Mouse (Mus musculus) retina, adult 2 months (tissue): Measurements from ENCODE around the gene Tspan2.

Experiments used
- DNase-seq: peaks from one replicate; pipeline ENCODE4 v3.0.0-alpha.2; 2012; ENCODE audit warnings: low read depth, low spot score

The Tspan2 gene

GRCm38 (mm10) chr3:102733936-102734312 lies 405 bp upstream of the Tspan2 start:
- DNase-seq = no peak

DNA sequence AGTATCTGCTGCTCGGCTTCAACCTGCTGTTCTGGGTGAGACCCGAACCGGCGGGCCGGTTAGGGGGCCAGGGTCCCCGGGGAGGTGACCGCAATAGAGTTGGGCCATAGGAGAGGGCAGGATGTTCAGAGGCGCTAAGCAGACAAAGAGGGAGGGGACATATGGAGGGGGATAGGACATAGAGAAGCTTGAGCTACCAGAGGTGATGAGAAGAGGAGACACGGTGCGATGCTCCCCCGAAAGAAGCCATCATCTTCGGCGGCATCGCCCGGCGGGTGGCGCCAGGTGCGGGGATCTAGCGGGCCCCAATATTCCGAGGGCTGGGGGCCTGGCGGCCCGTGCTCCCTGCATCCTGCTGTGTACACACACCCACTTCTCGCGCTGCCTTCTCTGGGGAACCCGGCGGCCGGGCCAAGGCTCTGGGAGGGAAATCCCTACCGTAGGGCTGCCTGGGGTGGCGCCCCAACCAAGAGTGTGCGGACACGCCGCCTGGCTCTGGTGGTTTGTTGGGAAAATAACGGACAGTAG lies 766 bp downstream of the Tspan2 start:
- no peak for DNase-seq

GRCm38 (mm10) chr3:102735638-102736037 lies 1.3 kb downstream of the Tspan2 start:
- DNase-seq = no peak

GRCm38 (mm10) chr3:102736436-102736835 lies 2.1 kb downstream of the Tspan2 start:
- DNase-seq = no peak

DNA sequence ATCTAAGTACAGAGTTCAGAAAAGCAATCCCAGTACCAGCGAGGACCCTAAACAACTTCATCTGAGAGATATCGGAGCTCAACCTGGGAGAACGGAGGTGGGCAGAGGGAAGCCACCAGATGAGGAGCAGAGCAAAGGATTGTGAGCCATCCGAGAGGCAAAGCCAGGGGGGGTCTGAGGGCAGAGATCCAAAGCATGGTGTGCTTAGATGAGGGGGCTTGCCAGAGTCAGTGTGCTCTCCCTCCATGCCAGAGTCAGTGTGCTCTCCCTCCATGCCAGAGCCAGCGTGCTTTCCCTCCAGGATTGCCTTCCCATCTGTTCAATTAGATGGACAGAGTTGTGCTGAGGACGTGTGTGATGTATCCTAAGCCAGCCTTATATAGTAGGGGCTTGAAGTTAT lies 2.8 kb downstream of the Tspan2 start:
- DNase-seq = no peak

- no peak for DNase-seq
Measured at GRCm38 (mm10) chr3:102738161-102738901, 4.0 kb downstream of the Tspan2 start.

DNA sequence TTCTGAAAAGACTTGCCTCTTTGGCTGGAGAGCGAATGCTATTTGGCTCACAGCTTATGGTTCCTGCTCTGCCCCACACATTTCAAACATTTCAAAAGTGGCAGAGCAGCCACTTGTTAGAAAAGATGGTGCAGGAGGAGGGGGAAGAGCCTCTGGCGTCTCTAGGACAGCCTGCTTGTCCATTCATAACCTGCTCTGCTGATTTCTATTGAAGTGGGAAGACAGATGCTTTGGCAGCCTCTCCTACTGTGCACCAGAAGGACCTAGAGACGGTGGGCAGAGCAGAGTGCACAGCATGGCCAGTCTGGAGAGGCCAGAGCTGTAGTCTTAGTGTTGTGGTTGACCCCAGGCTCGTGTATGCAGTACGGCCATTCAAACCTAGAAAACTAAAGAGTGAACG lies 4.6 kb downstream of the Tspan2 start:
- no peak for DNase-seq

DNA sequence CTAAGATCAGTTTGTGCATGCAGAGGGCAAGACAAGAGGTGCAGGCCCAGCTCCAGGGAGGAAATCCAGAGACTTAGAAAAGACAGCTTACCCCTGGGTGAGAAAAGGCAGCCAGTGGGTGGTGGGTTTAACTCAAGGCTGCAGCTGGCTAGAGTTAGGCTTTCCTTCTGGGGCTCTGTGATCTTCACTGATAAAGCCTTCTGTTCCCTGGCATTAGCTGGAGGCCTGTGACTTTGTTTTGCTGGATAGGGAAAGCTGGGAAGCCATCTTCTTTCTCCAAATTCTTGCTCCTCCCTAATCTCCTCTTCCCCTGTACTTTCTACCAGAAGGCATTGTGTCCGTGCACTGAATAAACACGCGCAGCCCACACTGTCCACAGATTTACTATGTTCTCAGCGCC lies 8.4 kb downstream of the Tspan2 start:
- DNase-seq = no peak

DNA sequence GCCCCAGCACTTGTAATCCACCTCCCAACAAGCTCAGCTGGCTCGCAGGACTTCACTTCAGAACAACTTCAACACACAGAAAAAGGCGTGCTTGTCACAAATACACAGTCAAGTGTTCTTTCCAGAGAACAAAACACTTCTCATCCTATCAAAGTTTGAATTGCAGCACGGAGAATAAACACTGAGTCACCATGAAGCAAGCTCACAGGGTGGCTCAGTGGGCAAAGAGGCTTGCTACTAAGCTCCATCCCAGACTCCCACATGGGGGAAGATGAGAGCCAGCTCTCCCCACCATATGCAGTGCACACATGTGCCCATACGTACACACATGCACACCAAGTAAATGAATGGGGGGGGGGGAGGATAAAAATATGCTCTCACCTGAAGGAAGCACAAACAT lies 8.9 kb downstream of the Tspan2 start:
- DNase-seq = no peak

- no peak for DNase-seq
Measured at GRCm38 (mm10) chr3:102743781-102744471, 9.6 kb downstream of the Tspan2 start.

- no peak for DNase-seq
Measured at GRCm38 (mm10) chr3:102744657-102745056, 10.3 kb downstream of the Tspan2 start.

DNA sequence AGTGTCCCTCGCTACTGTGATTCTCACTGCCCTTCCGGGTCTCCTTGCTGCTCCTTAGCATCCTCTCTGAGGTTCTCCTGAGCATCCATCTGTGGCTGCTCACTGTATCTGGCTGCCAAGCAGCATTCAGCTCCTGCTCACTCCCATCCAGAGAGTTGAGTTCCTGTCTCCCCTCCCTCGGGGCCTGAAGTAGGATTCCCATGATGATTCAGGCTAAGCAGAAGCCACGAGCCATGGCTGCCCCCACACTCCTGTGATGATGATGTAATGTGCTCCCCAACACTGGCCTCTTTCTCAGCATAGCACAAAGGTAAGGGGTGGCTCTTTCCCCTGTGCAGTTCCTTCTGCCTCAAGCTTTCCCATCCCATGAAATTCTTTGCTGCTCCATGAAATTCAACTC lies 11.8 kb downstream of the Tspan2 start:
- DNase-seq = no peak

- no peak for DNase-seq
Measured at GRCm38 (mm10) chr3:102748038-102748437, 13.7 kb downstream of the Tspan2 start.

DNA sequence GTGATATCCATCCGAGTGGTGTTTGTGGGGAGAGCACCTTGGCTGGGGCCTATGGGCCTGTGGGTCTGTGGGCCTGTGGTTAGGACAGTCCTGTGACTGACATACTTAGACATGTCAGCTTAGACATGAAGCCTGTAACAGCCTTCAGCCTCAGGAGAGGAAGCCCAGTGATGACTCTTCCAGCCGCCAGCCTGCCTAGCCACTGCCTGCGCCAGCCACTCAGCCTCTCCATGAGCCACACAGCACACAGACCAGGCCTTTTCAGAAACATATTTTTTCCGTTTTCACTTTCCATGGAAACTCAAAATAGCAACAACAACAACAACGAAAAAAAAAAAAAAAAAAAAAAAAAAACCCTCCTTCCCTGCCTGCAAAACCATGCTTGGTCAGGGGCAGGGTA lies 14.4 kb downstream of the Tspan2 start:
- DNase-seq = no peak

DNA sequence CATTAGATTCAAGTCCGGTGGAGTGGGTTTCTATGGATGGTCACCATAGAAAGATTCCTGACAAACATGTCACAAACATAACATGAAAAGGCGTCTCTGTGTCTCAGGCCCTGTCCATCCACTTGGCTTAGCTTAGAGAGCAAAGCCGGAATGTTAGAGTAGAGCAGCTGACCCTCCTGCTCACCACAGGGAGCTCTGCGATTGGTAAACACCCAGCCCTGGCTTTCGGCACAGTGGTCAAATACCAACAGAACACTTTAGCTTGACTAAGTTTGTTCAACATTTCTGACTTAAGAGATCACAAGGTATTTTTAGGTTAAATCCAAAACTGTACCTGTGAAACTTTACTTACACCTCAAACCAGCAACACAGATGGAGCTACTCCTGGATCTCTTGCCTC lies 16.8 kb downstream of the Tspan2 start:
- no peak for DNase-seq

GRCm38 (mm10) chr3:102751536-102751935 lies 17.2 kb downstream of the Tspan2 start:
- no peak for DNase-seq

- DNase-seq = no peak
Measured at GRCm38 (mm10) chr3:102752053-102752452, 17.7 kb downstream of the Tspan2 start.

DNA sequence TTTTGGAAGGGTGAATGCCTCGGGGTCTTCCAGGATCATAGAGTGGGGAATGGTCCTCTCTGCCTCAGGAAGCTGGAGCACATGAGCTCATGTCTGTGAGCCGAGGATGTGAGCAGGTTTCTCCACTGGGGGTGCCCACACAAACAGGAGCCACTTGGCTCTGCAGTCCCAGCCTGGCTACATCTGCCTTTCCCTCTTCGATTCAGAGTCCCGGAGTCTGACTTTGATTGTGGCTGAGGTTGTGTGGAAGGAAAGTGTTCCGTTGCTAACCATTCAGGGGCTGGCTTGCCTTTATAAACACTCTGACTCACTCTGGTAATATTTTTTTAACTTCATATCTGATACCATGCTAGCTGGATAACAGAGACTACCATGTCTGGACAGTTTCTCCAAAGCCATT lies 18.1 kb downstream of the Tspan2 start:
- no peak for DNase-seq

DNA sequence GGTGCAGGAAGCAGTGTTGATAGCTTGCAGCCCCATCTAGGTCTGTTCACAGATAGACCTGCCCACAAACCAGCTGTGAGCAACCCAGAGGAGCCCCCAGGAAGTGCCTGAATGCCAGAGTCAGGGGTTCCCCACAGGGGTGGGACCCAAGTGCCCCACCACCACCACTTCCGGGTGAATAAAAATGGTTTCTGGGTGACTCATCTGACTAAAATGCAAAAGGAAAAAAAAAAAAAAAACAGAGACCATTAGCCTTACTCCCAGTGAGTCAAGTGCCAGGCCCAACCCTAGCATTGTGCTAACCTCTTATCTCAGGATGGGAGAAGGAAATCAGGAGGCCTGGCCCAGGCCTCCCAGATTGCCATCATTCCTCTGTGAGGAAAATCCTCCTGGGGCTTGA lies 21.5 kb downstream of the Tspan2 start:
- DNase-seq = no peak

- no peak for DNase-seq
Measured at GRCm38 (mm10) chr3:102757019-102757418, 22.7 kb downstream of the Tspan2 start.

- no peak for DNase-seq
Measured at GRCm38 (mm10) chr3:102760236-102760635, 25.9 kb downstream of the Tspan2 start.

GRCm38 (mm10) chr3:102762388-102762787 lies 28.1 kb downstream of the Tspan2 start:
- no peak for DNase-seq

GRCm38 (mm10) chr3:102763713-102764400 lies 29.5 kb downstream of the Tspan2 start:
- no peak for DNase-seq
